Mouse (Mus musculus): ENCODE measurements around the gene Nacad. TPM values are rescaled to one million over a fixed set of nuclear protein-coding genes. Genes with fewer than 3 reads are reported as not detected.

Gene Nacad
- polyA plus RNA-seq, 1 experiment, result 0.37 TPM

DNA sequence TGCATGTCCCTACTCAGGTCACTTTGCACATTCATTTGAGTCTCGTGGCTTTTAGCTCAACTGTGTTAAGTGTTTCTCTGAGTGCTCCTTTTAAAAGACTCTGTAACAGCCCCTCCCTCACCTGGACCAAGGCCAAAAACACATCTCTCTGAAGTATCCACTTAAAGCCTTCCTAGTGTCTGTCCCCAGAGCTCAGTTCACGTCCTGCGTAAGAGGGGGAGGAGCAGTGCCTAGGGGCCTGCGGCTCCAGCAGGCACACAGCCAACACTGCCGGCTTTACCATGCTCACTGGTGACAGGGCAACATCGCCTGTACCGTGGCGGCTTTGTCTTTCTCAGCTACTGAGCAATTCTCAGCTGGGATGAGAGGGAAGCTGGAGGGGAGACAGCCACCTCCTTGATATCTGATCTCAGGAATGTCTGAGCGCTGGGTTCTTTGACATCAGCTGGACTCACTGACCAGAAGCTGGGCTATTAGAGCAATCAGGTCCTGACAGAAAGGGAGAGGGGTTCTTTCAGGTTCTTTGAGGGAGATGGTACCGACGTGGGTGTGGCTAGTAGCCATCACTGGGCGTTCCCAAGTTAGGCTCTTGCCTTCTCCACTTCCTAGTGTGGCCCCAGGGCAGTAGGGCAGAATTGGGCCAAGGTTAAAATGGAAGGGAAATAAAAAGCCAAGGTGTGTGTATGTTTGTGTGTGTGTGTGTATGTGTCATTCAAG is 1.8 kb downstream of the Nacad start:
- 19% methylated on average over 12 of the region's 12 CpGs for WGBS
- Histone ChIP-seq H3K4me1 (ENCODE audit: control insufficient read depth, insufficient read depth, insufficient read length) (peaks cover 9% of the 10 kb centered on the region), H3K4me3 (ENCODE audit: extremely low read depth, insufficient read depth, insufficient read length) (no peak overlapping the region), H3K27me3 (ENCODE audit: control insufficient read depth, insufficient read depth, low read length) (peaks cover 4% of the 10 kb centered on the region; the same call in 1 of the 2 replicates), H3K27ac (ENCODE audit: insufficient read depth, low read length) (no peak overlapping the region), H3K36me3 (ENCODE audit: control insufficient read depth, insufficient read depth, low read length) (peaks cover 1% of the 10 kb centered on the region; the same call in 1 of the 2 replicates)
- no peak for DNase-seq (ENCODE audit: low read depth in 1 of 2, low spot score in 2 of 2)
- TF ChIP-seq CTCF (IDR thresholded peaks at IDR 0.05; ENCODE audit: extremely low read depth, insufficient read depth, insufficient read length, insufficient replicate concordance), result no peak
- no peak for TF ChIP-seq POLR2A (IDR thresholded peaks at IDR 0.05; ENCODE audit: low read depth, low read length)

GRCm38 (mm10) chr11:6603224-6603623 is 2.6 kb downstream of the Nacad start:
- H3K4me1 ChIP-seq (ENCODE audit: control insufficient read depth, insufficient read depth, insufficient read length), result peaks cover 9% of the 10 kb centered on the region
- WGBS, result 72% methylated on average over 9 of the region's 9 CpGs

DNA sequence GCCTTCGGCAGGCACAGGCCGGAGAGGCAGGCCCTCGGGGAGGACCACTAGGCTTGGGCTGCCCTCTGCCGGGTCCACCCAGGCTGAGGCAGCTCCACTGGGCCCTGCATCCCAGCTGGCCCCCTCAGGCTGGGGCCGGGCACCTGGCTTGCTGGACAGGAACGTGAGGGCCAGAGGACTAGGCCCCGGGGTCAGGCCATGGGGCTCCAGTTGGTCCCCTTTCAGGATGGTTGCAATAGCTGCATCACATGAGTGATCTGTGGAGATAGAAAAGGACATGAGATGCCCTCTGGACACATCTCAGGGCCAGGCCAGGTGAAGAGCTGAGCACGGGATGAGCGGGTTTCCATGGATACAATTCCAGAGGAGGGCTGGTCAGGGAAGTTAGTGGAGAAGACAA is 3.2 kb downstream of the Nacad start:
- H3K4me1 ChIP-seq (ENCODE audit: control insufficient read depth, insufficient read depth, insufficient read length), result peaks cover 9% of the 10 kb centered on the region
- TF ChIP-seq POLR2A (IDR thresholded peaks at IDR 0.05; ENCODE audit: low read depth, low read length) (no peak), CTCF (IDR thresholded peaks at IDR 0.05; ENCODE audit: extremely low read depth, insufficient read depth, insufficient read length, insufficient replicate concordance) (no peak)

More at GRCm38 (mm10) chr11:6603224-6603623, 2.6 kb downstream of the Nacad start:
- Histone ChIP-seq H3K4me3 (ENCODE audit: extremely low read depth, insufficient read depth, insufficient read length) (no peak overlapping the region), H3K36me3 (ENCODE audit: control insufficient read depth, insufficient read depth, low read length) (peaks cover 9% of the 10 kb centered on the region), H3K27ac (ENCODE audit: insufficient read depth, low read length) (no peak overlapping the region), H3K27me3 (ENCODE audit: control insufficient read depth, insufficient read depth, low read length) (peaks cover 4% of the 10 kb centered on the region; the same call in 1 of the 2 replicates)
- TF ChIP-seq POLR2A (IDR thresholded peaks at IDR 0.05; ENCODE audit: low read depth, low read length) (no peak), CTCF (IDR thresholded peaks at IDR 0.05; ENCODE audit: extremely low read depth, insufficient read depth, insufficient read length, insufficient replicate concordance) (no peak)
- DNase-seq (ENCODE audit: low read depth in 1 of 2, low spot score in 2 of 2), result no peak

DNA sequence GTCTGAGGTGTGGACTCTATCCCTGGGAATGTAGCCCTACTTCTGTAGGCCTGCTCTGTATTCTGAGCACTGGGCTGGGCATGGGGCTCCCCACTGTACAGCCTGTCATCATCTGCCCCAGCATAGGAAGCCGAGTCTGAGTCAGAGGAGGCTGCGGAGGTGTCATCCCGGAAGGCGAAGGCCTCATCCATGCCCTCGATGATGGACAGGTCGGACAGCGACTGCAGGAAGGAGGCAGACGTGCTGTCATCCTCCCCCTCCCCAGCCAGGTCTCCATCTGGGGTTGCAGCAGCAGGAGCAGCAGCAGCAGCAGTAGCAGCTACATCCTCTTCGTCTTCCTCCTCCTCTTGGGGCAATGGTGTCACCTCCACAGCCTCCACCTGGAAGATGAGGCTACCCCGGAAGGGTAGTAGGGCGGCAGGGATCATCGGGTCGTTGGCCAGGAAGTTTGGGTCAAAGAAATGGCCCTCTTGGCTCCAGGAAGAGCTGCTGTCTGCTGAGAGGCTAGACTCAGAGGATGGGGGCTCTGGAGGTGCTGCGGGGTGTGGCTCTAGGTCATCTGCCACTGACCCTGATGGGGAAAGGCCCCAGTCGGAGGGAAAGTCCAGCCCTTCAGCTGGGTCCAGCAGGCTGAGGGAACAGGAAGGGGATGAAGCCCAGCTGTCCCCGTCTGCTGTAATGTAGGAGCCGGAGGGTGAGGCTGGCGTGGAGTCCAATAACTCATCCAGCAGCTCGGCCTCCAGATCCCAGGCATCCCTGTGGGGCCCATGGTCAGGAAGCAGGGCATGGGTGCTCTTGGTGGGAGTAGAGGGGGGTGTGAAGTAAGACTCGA is 4.0 kb downstream of the Nacad start:
- Histone ChIP-seq H3K4me3 (ENCODE audit: extremely low read depth, insufficient read depth, insufficient read length) (no peak overlapping the region), H3K36me3 (ENCODE audit: control insufficient read depth, insufficient read depth, low read length) (peaks cover 20% of the 10 kb centered on the region), H3K4me1 (ENCODE audit: control insufficient read depth, insufficient read depth, insufficient read length) (peaks cover 9% of the 10 kb centered on the region), H3K27me3 (ENCODE audit: control insufficient read depth, insufficient read depth, low read length) (peaks cover 4% of the 10 kb centered on the region; the same call in 1 of the 2 replicates), H3K27ac (ENCODE audit: insufficient read depth, low read length) (no peak overlapping the region)
- TF ChIP-seq POLR2A (IDR thresholded peaks at IDR 0.05; ENCODE audit: low read depth, low read length), result no peak
- no peak for TF ChIP-seq CTCF (IDR thresholded peaks at IDR 0.05; ENCODE audit: extremely low read depth, insufficient read depth, insufficient read length, insufficient replicate concordance)
- 66% methylated on average over 20 of the region's 20 CpGs for WGBS
- no peak for DNase-seq (ENCODE audit: low read depth in 1 of 2, low spot score in 2 of 2)

More for the DNA sequence above, 3.2 kb downstream of the Nacad start:
- peaks cover 14% of the 10 kb centered on the region for H3K36me3 ChIP-seq (ENCODE audit: control insufficient read depth, insufficient read depth, low read length)
- no peak overlapping the region for H3K4me3 ChIP-seq (ENCODE audit: extremely low read depth, insufficient read depth, insufficient read length)
- WGBS, result 87% methylated on average over 9 of the region's 9 CpGs
- no peak for DNase-seq (ENCODE audit: low read depth in 1 of 2, low spot score in 2 of 2)
- no peak overlapping the region for H3K27ac ChIP-seq (ENCODE audit: insufficient read depth, low read length)
- H3K27me3 ChIP-seq (ENCODE audit: control insufficient read depth, insufficient read depth, low read length), result peaks cover 4% of the 10 kb centered on the region; the same call in 1 of the 2 replicates

GRCm38 (mm10) chr11:6600284-6600944 is 5.4 kb downstream of the Nacad start:
- Histone ChIP-seq H3K4me1 (ENCODE audit: control insufficient read depth, insufficient read depth, insufficient read length) (peaks cover 7% of the 10 kb centered on the region), H3K4me3 (ENCODE audit: extremely low read depth, insufficient read depth, insufficient read length) (no peak overlapping the region), H3K36me3 (ENCODE audit: control insufficient read depth, insufficient read depth, low read length) (peaks cover 34% of the 10 kb centered on the region), H3K27me3 (ENCODE audit: control insufficient read depth, insufficient read depth, low read length) (peaks cover 2% of the 10 kb centered on the region; the same call in 1 of the 2 replicates), H3K27ac (ENCODE audit: insufficient read depth, low read length) (no peak overlapping the region)
- DNase-seq (ENCODE audit: low read depth in 1 of 2, low spot score in 2 of 2), result no peak
- WGBS, result 79% methylated on average over 8 of the region's 8 CpGs
- TF ChIP-seq CTCF (IDR thresholded peaks at IDR 0.05; ENCODE audit: extremely low read depth, insufficient read depth, insufficient read length, insufficient replicate concordance) (no peak), POLR2A (IDR thresholded peaks at IDR 0.05; ENCODE audit: low read depth, low read length) (no peak)

- Histone ChIP-seq H3K27ac (ENCODE audit: insufficient read depth, low read length) (no peak overlapping the region), H3K27me3 (ENCODE audit: control insufficient read depth, insufficient read depth, low read length) (no peaks in the 10 kb centered on the region), H3K4me3 (ENCODE audit: extremely low read depth, insufficient read depth, insufficient read length) (no peak overlapping the region), H3K36me3 (ENCODE audit: control insufficient read depth, insufficient read depth, low read length) (peaks cover 37% of the 10 kb centered on the region), H3K4me1 (ENCODE audit: control insufficient read depth, insufficient read depth, insufficient read length) (peaks cover under 1% of the 10 kb centered on the region; the same call in 1 of the 2 replicates)
- TF ChIP-seq POLR2A (IDR thresholded peaks at IDR 0.05; ENCODE audit: low read depth, low read length) (no peak), CTCF (IDR thresholded peaks at IDR 0.05; ENCODE audit: extremely low read depth, insufficient read depth, insufficient read length, insufficient replicate concordance) (no peak)
- 83% methylated on average over 6 of the region's 6 CpGs for WGBS
- DNase-seq (ENCODE audit: low read depth in 1 of 2, low spot score in 2 of 2), result no peak
These were observed 6.0 kb downstream of the Nacad start for GRCm38 (mm10) chr11:6599831-6600230.

All from spleen, adult 2 months (tissue).